Mouse (Mus musculus) embryo, embryonic 11.5 days (tissue): Measurements from ENCODE around the gene Pi4ka.

Experiments
- DNase-seq: peaks from one replicate; pipeline ENCODE4 v3.0.0-alpha.2; 2012; ENCODE audit warnings: low read depth, low spot score

Gene Pi4ka

GRCm38 (mm10) chr16:17405736-17406443, at the start of gene Pi4ka, which contains the start of gene Snap29:
Pi4ka (minus strand) TSS chr16:17406314.
Snap29 (plus strand) TSS chr16:17405986.
- peak; percentile 99 for DNase-seq

GRCm38 (mm10) chr16:17452373-17452715, 46.2 kb upstream of the Pi4ka start:
- no peak for DNase-seq

- peak; percentile 98 for DNase-seq
Measured at GRCm38 (mm10) chr16:17451541-17452372, 45.6 kb upstream of the Pi4ka start, which contains the start of gene Crkl. Crkl (plus strand) TSS chr16:17451987.

GRCm38 (mm10) chr16:17432576-17432975, 26.5 kb upstream of the Pi4ka start:
- no peak for DNase-seq

- no peak for DNase-seq
Measured at GRCm38 (mm10) chr16:17423021-17423420, 16.9 kb upstream of the Pi4ka start.

GRCm38 (mm10) chr16:17410209-17410608, 4.1 kb upstream of the Pi4ka start:
- no peak for DNase-seq

DNA sequence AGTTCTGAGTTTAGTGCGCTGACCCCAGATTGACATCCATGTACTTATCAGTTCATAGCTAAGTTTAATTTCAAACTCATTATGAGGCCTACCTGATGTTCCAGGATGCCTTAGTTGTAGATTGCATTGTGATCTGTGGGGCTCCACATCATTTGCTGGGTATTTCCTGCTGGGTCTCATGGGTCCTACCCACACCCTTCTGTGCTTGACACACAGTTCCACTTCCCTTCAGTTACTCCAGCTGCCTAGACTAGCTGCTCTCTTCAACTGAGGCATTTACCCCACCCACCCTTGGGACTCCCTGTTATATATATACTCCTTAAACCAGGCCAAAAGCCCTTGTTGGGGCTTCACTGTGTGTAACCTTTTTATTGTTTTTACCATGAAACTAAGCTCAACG, 2.9 kb upstream of the Pi4ka start:
- DNase-seq = no peak

DNA sequence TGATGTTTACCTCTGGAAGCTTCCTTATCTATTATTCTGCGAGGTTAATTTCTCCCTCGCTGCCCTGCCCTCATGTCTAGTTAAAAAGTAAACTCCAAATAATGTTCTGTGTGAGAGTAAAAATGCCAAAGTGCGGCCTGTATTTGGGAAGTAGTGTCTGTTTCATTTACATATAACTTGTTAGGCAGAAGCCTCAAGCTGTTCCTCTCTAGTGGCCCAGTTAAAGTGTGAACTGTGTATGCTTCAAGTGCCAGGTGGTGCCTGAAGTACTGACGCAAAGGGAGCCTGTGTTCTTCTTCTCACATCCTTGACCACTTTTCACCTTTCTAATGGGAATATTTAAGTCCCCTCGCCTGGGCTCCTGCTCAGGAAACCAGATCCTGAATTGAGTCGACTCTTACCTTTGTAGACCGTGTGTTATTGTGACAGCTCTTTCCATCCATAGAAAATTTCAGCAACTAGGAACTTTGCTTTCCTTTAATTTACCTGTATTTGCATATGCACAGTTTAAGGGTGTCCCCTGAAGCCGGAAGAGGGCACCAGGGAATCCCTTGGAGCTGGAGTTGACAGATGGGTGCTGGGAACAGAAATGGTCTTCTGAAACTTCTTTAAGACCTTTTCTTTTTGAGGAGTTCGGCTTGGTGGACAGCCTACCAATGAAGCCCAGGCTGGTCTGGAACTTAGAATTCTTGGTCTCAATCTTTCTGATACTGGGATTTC, 558 bp upstream of the Pi4ka start:
- no peak for DNase-seq

DNA sequence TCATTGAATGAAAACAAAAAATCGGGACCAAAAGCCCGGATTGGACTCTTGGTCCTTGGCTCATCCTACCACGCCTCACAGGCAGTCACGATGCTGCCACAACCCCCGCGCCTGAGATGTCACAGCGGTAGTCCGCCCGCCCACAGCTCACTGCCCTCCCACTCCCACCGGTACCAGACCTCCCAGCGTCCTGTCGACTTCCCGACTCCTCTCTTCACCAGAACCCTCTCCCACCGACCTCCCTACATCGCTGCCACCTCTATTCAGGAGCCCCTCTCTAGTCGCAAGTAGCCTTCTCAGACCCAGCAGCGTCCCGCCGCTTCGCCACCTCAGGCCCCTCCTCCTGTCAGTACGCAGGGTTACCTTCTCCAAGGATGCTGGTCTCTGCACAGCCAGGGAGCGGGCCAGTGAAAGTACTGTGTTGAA, 830 bp downstream of the Pi4ka start:
- DNase-seq = no peak

GRCm38 (mm10) chr16:17402855-17403254, 3.3 kb downstream of the Pi4ka start:
- no peak for DNase-seq

DNA sequence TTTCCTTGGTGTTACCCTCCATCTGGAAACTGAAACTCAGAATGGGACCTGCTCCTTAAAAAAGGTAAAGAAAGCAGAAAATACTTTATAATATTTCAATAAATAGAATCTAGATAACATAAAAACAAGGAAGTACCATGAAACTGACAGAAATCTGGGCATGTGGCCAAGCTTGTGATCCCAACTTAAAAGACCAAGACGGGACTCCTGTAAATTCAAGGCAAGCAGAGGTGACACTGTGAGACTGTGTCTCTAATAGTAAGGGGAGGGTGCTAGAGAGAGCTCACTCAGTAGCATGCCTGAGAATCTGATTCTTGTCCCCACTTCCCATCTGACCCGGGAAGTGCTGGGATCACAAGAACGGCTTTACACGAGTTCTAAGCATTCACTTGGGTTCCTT, 13.3 kb downstream of the Pi4ka start:
- no peak for DNase-seq

GRCm38 (mm10) chr16:17383594-17384326, 22.4 kb downstream of the Pi4ka start:
- DNase-seq = no peak

DNA sequence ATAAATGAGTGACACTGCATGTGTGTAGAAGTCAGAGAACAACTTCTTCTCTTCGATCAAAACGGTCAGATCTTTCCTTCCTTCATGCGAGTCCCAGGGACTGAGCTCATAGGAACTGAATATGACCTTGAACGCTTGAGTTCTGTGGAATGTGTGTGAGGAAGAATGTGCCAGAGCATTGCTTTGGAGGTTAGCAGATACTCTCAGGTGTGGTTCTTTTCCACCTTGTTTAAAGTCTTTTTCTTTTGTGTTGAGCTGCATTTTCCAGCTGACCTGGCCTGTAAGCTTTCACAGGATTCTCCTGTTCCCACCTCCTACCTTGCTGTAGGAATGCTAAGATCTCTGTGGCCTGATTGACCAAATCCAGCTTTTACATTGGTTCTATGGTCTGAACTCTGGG, 23.8 kb downstream of the Pi4ka start:
- no peak for DNase-seq

DNA sequence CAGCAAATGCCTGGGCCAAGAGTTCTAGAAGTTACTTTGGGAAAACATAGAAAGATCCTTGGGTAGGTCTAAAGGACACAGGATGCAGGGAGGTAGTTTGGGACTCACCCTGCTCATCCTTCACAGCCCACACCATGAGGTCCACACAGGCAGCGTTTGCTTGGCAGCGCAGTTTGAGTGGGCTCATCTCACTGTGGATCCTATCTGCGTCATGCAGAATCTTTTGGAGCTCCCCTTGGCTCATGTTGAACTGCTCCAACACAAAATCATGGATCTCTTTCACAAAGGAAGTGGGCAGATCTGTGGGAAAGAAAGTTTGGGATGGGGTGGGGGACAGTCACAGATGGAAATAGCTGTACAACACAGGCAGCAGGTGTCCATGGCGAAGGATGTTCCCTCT, 47.3 kb downstream of the Pi4ka start:
- no peak for DNase-seq

- DNase-seq = no peak
Measured at GRCm38 (mm10) chr16:17356031-17356430, 50.1 kb downstream of the Pi4ka start.

- no peak for DNase-seq
Measured at GRCm38 (mm10) chr16:17346766-17347165, 59.3 kb downstream of the Pi4ka start.

- DNase-seq = no peak
Measured at GRCm38 (mm10) chr16:17345813-17346155, 60.3 kb downstream of the Pi4ka start.

- no peak for DNase-seq
Measured at GRCm38 (mm10) chr16:17345141-17345812, 60.8 kb downstream of the Pi4ka start.

DNA sequence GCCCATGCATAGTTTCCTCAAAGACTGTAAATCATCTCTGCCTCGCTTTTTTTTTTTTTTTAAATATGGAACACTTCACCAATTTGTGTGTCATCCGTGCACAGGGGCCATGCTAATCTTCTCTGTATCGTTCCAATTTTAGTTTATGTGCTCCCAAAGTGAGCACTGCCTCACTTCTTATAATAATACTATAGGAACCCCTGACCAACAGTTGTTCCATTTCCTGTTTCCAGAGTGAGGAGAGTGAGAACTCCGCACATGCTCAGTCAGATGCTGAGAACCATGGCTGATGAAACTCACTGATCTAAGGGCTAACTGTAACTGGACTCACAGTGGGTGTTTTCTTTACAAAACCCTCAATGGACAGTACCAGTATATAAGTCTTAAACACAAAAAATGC, 64.3 kb downstream of the Pi4ka start:
- DNase-seq = no peak

- no peak for DNase-seq
Measured at GRCm38 (mm10) chr16:17340705-17341104, 65.4 kb downstream of the Pi4ka start.

- no peak for DNase-seq
Measured at GRCm38 (mm10) chr16:17339701-17340100, 66.4 kb downstream of the Pi4ka start.
